Mouse (Mus musculus): Measurements from ENCODE around the gene Nipal3. TPM values are rescaled to one million over a fixed set of nuclear protein-coding genes. Genes with fewer than 3 reads are reported as not detected.

Nipal3 gene
- 28.2 and 29.3 TPM in 2 replicates for polyA plus RNA-seq (2012; rRNA removed)

DNA sequence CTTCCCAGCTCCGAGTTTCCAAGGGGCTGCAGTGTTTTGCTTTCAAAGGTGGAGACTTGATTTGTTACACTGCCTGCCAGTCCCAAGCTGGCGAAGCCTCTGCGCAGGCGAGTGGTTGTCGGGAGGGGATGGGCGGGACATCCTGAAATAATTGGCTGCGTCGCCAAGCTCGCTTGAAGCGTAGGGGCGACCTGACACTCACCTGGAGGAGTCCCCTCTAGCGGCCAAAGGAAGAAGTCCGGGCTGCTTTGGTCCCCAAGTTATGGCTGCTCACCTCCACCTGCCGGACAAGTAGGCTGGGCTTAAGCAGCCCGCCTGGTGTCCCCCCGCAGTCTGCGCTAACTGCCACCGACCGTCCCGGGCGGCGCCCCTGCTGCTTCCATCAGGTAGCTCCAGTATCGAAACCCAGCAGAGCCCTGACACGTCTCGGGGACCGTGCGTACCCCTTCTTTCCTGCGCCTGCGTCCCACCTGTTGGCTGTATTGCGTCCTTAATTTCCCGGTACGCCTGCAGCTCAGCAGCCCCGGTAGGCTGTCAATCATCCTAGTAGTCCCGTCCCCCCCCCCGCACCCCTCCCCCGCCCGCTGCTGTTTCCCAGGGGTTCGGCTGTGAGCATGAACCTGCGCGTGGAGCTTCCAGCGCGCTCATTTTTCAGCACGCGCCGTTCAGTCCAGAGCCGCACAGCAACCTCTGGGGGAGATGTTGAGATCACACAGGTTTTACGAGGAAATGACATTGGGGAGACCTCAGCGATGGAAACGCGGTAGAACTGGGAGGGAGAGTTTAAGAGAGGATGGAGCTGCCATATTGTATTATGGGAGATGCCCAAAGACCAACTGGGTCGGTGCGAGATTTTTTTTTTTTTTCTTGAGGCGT is at the start of gene Nipal3, which contains the start of gene Stpg1:
Nipal3 (minus strand) TSS at position 518 of the 876 bp plus-strand sequence.
Stpg1 (plus strand) TSS at position 270 of the 876 bp plus-strand sequence.

DNA sequence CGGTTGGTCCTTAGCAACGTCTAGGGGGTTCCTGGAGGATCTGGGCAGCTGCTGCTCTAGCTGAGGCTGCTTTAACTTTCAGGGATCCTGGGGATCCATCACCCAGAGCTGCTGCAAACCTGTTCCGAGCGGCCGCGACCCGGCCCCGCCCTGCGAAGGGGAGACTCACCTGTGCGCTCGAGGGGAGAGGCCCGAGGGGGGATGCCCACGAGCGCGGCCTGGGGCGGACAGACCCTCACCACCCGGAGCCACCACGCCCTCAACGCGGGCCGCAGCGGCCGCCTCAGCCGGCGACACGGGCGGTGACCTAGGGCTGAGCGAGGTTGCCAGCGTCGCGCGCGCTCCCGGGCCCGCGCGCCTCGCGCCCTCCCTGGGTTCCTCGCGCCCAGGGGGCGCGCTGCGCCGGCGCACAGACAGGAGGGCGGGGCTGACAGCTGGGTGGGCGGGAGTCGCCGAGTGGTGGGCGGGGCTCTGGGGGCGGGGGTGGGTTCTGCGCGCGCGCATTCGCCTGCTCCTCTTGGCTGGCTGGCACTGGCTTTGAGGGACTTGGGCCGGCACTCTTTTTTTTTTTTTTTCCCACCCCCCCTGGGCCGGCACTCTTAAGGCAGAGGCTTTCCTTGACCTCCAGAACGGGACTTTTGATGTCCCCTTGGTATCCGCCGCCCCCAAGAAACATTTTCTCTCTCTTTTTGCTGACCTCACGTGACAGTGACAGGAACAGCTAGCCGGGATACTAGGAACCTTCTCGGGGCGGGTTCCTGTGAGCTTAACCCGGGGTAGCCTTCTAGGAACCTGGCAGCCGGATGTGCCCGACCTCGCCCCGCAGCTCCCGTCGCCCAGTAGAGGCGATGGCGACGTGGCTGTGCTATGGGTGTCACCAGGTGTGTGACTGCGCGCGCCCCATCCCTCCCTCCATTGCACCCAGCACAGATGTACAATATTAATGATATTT is 61.1 kb downstream of the Nipal3 start, which contains the start of gene Rcan3:
Rcan3 (minus strand) TSS at position 411 of the 952 bp plus-strand sequence.

DNA sequence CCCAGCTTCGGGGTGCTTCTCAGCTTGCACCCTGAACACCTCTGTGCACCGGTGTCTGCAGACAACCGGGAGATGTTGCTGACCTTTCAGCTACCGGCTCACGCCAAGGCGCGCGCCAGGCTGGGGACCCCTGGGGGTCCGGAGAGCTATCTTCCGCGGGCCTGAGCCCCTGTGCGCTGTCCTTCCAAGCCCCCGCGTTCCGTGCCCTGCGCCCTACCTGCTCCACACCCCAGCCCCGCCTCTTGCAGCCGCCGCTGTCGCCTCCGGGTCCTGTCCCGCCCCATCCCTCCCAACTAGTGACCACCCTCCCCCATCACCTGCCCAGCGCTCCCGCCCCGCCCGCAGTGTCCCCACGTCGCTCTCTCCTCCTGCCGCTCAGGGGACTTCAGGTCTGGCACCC is 96.8 kb downstream of the Nipal3 start, which contains the start of gene Ncmap:
Ncmap (minus strand) TSS at position 237 of the 400 bp plus-strand sequence.

Other genes starting within 250 kb of the Nipal3 start
- gene Clic4, start 222.2 kb downstream of the Nipal3 start, polyA plus RNA-seq (2012; rRNA removed), result 37.5 and 42.2 TPM in 2 replicates
- gene Srrm1, start 141.7 kb downstream of the Nipal3 start, polyA plus RNA-seq (2012; rRNA removed), result 108 and 113 TPM in 2 replicates
- 1.2 and 1.6 TPM in 2 replicates for gene Ncmap, start 96.8 kb downstream of the Nipal3 start, polyA plus RNA-seq (2012; rRNA removed)
- 57.6 and 58.3 TPM in 2 replicates for gene Rcan3, start 61.2 kb downstream of the Nipal3 start, polyA plus RNA-seq (2012; rRNA removed)
- gene Stpg1, start 248 bp downstream of the Nipal3 start, polyA plus RNA-seq (2012; rRNA removed), result 0.34 and 0.37 TPM in 2 replicates
- 0.57 and 0.61 TPM in 2 replicates for gene Grhl3, start 78.6 kb upstream of the Nipal3 start, polyA plus RNA-seq (2012; rRNA removed)
- gene Ifnlr1, start 191.2 kb upstream of the Nipal3 start, polyA plus RNA-seq (2012; rRNA removed), result 0.49 and 0.53 TPM in 2 replicates
- 0.04 and 0.09 TPM in 2 replicates for gene Il22ra1, start 233.1 kb upstream of the Nipal3 start, polyA plus RNA-seq (2012; rRNA removed)